Mouse (Mus musculus) fibroblast of lung, adult 2 months (primary cell): Measurements from ENCODE around the gene Grpel1.

Experiments
- DNase-seq: peaks from one replicate; pipeline ENCODE4 v3.0.0-alpha.2; 2011; ENCODE audit warnings: low read depth

Gene Grpel1

GRCm38 (mm10) chr5:36461231-36461630 lies 3.6 kb upstream of the Grpel1 start:
- DNase-seq: no peak

- no peak for DNase-seq
These were observed 2.0 kb upstream of the Grpel1 start for GRCm38 (mm10) chr5:36462810-36463209.

- DNase-seq: no peak
These were observed 1.4 kb upstream of the Grpel1 start for GRCm38 (mm10) chr5:36463391-36463790.

DNA sequence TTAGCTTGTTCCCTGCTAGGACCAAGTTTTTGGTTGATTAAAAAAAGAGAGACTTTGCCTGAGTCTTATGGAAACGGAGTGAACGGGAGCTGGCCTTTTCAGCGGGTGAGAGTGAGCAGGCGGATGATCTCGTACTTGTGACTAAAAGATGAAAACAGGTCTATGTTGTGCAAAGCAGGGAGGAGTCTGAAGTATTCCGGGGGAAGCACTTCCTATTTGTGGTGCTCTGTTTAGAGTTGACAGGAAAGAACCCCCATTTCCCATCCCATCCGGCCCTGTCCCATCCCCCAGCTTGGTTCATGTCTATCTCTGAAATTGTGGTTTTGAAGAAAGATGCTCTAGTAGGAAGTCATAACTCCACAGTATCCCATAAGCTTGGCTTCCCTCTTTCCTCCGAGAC lies 1.1 kb downstream of the Grpel1 start:
- DNase-seq: no peak

GRCm38 (mm10) chr5:36471206-36471605 lies 6.4 kb downstream of the Grpel1 start:
- DNase-seq: no peak

GRCm38 (mm10) chr5:36472876-36473655 lies 8.3 kb downstream of the Grpel1 start:
- DNase-seq: no peak

DNA sequence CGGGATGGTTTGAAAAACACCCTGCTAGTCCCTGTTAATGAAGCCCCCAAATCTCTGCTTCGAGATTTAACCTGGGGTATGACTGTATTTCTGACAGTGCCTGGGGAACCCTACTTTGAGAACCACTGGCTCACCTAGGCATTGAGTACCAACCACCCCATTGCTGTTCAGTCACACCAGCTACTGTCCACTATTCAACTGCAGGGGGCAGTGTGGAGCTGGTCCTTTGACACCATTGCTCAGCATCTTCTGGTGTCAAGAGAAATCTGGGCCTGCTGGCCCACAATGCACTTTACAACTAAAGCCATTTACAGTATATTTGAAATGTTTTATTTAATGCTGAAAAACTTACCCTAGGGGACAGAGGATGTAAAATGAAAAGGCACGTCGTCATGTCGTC lies 9.5 kb downstream of the Grpel1 start:
- DNase-seq: no peak

DNA sequence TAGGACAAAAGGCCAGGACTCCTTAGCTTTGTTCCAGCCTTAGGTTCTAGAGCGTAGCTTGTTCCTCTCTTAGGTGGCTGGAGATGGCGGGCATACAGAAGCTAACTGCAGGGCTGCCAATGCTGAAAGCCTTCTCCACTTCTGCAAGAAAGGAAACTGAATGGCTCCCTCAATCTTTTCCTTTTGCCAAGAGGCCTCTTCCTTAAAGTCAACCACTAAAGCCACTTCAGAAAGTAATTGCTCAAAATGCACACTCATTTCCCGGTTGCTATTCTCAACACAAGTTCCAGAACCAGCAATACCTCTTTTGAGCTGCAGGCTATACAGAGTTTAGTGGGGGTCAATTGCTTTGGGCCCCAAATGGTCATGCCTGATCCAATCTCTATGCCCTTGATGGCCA lies 12.7 kb downstream of the Grpel1 start:
- no peak for DNase-seq

DNA sequence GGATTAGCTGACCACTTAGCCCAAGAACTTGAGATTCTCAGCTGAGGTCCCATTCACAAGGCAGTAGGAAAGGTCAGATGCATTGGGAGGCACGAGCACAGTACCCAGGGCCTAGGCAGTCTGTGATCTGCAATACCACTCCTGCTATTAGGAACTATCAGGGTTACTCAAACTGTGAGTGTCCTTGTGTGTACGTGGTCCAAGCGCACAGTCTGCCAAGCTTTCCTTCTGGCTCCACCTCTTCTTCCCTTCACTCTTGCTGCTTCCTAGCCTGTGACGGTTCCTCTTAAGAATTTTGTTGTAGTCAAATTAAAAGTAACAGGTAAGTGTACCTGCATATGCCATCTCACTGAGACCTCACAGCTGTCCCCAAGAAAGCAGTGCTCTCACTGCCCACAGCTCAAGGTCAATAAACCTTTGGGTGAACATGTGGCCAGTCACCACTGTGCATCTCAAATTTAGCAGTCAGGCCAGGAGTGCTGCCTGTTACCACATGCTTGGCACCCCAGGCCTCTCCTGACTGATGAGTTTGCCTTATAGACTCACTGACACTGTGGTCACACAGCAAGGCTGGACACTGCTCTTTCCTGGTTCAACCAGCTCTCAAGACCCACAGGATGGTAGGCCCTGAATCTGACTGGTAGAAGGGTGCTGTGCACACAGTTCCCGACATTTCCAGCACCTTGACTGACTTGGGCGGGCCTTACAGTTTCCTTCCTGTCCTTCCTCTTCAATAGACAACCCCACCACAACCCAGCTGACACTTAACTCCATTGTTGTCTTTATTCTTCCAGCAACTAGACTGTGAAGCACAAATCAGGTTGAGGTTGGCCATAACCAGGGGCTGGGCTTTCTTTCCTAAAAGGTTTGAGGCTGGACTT lies 14.0 kb downstream of the Grpel1 start:
- DNase-seq: no peak

DNA sequence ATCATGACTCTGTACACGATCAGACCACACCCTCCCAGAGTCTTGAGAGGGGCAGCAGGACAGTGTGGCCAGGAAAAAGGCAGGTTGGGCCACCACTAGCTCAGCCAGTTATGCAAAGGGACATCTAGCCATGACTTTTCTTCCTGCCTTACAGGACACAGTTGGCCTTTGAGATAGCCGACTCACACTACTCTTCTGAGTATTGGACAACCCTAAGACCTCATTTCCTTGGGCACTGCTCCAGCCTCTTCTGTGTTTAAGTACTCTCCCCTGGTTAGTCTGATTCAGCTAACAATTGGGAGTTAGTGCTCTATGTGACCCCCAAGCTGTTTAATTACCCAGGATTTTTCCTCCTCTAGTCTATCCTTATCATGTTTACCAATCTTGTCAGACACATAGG lies 14.9 kb downstream of the Grpel1 start:
- DNase-seq: no peak

GRCm38 (mm10) chr5:36480398-36480797 lies 15.6 kb downstream of the Grpel1 start:
- DNase-seq: no peak

GRCm38 (mm10) chr5:36481114-36481513 lies 16.3 kb downstream of the Grpel1 start:
- no peak for DNase-seq

DNA sequence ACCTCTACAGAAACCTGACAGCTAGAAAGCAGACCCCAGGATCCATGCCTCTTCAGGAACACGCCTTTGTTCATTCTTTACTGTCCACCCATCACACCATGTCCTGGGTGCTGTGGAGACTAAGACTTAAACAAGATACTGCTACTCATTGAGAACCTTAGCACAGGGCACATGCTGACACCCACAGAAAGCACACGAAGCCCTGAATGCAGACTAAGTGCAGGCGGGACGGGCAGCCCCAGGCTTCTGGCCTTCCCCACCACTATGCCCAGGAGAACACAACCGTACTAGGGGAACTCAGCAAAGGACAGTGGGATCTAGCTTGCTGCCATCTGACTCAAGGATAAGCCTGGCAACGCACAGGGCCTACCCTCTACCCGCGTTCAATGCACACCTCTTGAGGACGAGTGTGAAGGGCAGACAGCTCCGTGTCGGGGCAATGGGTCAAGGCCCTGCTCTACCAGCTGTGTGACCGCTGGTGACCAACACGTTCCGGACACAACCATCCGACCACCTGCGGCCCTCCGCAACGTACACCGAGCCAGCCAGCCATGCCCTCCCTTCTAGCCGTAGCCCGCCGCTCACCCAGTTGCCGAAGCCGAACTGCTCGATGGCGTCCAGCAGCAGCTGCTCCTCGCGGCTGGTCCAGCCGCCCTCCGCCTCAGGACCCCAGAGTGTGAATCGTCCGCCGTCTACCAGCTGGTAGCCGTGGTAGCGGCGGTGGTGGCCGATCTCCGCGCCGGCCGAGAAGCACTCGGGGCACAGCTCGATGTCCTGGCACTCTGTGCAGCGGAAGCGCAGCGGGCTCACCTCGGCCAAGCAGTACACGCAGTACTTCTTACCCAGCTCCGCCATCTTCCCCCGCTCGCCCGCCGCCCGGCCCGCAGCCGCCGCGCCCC lies 18.7 kb downstream of the Grpel1 start:
- DNase-seq: no peak

GRCm38 (mm10) chr5:36484171-36484990 lies 19.6 kb downstream of the Grpel1 start, which contains the start of the genes Tada2b and Ccdc96:
Gene Tada2b (minus strand): TSS chr5:36484285.
Gene Ccdc96 (plus strand): TSS chr5:36484588.
- DNase-seq: peak; percentile 97

GRCm38 (mm10) chr5:36485306-36485705 lies 20.5 kb downstream of the Grpel1 start:
- DNase-seq: no peak

DNA sequence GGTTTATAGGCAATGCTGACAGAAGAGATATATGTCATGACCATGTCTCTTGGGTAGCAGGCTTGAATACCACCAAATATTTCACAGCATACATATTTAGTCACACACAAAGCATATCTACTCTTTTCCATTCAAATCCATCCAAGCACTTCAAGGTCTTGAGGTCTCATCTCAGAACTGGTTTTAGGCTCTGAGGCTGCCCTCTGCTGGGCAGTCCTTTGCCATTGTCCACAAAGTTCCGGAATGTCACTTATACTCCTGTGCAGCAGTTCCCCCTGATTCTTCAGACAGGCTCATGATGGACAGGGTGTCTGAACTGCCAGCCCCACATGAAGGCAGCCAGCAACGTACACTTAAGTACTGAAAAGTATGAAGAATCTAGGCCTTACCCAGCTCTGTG lies 24.4 kb downstream of the Grpel1 start:
- no peak for DNase-seq

DNA sequence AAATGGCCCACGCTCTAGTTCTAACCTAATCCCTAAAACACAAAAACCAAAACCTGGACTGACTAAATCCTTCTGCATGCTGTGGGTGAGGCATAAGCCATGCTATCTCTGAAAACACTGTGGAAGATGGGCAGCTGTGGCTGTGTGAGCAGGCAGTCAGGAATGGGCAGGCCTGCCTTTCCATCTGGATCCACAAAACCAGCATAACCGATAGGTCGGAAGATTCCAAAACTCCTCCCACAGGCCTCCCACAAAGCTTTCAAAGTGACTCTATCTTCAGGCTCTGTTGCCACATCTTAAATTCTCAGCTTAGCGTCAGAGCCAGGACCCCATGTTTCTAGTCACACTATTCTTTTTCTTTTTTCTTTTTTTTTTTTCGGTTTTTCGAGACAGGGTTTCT lies 29.1 kb downstream of the Grpel1 start:
- no peak for DNase-seq

- DNase-seq: no peak
These were observed 29.9 kb downstream of the Grpel1 start for GRCm38 (mm10) chr5:36494709-36495108.

GRCm38 (mm10) chr5:36505235-36505634 lies 40.4 kb downstream of the Grpel1 start:
- DNase-seq: no peak

DNA sequence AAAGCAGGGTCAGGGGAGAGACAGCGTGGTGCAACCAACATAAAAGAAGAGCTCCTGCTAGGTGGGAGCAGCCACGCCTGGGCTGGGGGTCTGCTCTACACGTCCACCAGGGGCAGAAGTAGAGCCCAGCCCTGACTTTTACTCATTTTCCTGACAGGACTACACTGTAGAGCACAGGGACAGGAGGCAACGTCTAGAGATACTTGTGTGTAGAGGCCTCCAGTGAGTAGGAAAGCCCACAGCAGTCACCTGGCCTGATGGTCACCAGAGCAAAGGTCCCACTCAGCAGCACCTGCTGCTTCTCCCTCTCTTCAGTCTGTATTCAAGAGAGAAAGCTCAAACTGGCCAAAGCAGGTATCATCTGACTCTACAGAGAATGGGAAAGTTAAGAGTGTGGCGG lies 40.8 kb downstream of the Grpel1 start:
- DNase-seq: no peak

GRCm38 (mm10) chr5:36508351-36508750 lies 43.6 kb downstream of the Grpel1 start:
- DNase-seq: no peak
